In genomic region chrX:139877936-139878335, GRCm38 (mm10) we compare ENCODE assay signal across 17 mouse cellular contexts. TPM values are rescaled to one million over a fixed set of nuclear protein-coding genes. Genes with fewer than 3 reads are reported as not detected.
A peak's percentile ranks its signal among the peaks of the same experiment; 100 is the strongest.
DNase-seq lines count a peak whose midpoint lies in the region; ATAC-seq lines count a peak whose summit lies in the region.
"Had no signal": no experiment of that assay in that cellular context is flagged by ENCODE, and none has a peak within 500 bp of the region (broad histone marks: within the 10 kb centered on the region; RNA-seq: fewer than 3 reads in every experiment).

No protein-coding gene starts in this region.

- H3K36me3 ChIP-seq in heart, embryonic 12.5 days: no peaks in the 10 kb centered on the region
- no peaks in the 10 kb centered on the region for H3K36me3 ChIP-seq in neural tube, embryonic 15.5 days
- H3K36me3 ChIP-seq: heart, embryonic 13.5 days; hindbrain, embryonic 12.5 days; intestine, embryonic 15.5 days; lung, embryonic 15.5 days; neural tube, embryonic 13.5 days had no signal

- WGBS in heart, embryonic 12.5 days: 33% methylated on average over 3 of the region's 3 CpGs
- WGBS in neural tube, embryonic 15.5 days: 28% methylated on average over 3 of the region's 3 CpGs

- H3K4me3 ChIP-seq in heart, embryonic 12.5 days: no peak overlapping the region
- H3K4me3 ChIP-seq in neural tube, embryonic 15.5 days (replicated peaks): no peak overlapping the region
- H3K4me3 ChIP-seq: heart, embryonic 13.5 days; hindbrain, embryonic 12.5 days; intestine, embryonic 15.5 days; lung, embryonic 15.5 days; neural tube, embryonic 13.5 days had no signal

- H3K9ac ChIP-seq in heart, embryonic 12.5 days: no peak overlapping the region
- H3K9ac ChIP-seq in neural tube, embryonic 15.5 days (replicated peaks): no peak overlapping the region
- H3K9ac ChIP-seq: heart, embryonic 13.5 days; hindbrain, embryonic 12.5 days; intestine, embryonic 15.5 days; lung, embryonic 15.5 days; neural tube, embryonic 13.5 days had no signal

- no peak overlapping the region for H3K4me2 ChIP-seq in heart, embryonic 12.5 days
- no peak overlapping the region for H3K4me2 ChIP-seq in neural tube, embryonic 15.5 days
- H3K4me2 ChIP-seq: heart, embryonic 13.5 days; hindbrain, embryonic 12.5 days; intestine, embryonic 15.5 days; lung, embryonic 15.5 days; neural tube, embryonic 13.5 days had no signal

- no peak for ATAC-seq in heart, embryonic 12.5 days (ENCODE audit: insufficient number of reproducible peaks, low FRiP score)
- no peak for ATAC-seq in neural tube, embryonic 15.5 days (ENCODE audit: low FRiP score)
- ATAC-seq: intestine, embryonic 15.5 days had no signal

- DNase-seq in embryo, embryonic 10 days (ENCODE audit: low spot score): peak; percentile 5
- DNase-seq in embryo, embryonic 9.5 days (ENCODE audit: extremely low spot score): no peak
- peak; percentile 18 for DNase-seq in heart, adult 8-10 months (ENCODE audit: low spot score)
- DNase-seq in ovary, postnatal 36 days (ENCODE audit: low spot score): peak; percentile 4
- no peak for DNase-seq in ovary, postnatal 10 days (ENCODE audit: low spot score)
- no peak for DNase-seq in layer of hippocampus, postnatal 14 days (ENCODE audit: low spot score in 2 of 2)
- DNase-seq: cerebellum, adult 9-10 months; layer of hippocampus, postnatal 36 days; right cerebral cortex, postnatal 25 days; thymus, postnatal 25 days had no signal

- H3K27me3 ChIP-seq in heart, embryonic 12.5 days (replicated peaks): no peaks in the 10 kb centered on the region; the same call in 1 of the 2 replicates
- H3K27me3 ChIP-seq in neural tube, embryonic 15.5 days (replicated peaks): peaks cover 12% of the 10 kb centered on the region; the same call in 1 of the 2 replicates
- H3K27me3 ChIP-seq: intestine, embryonic 15.5 days; lung, embryonic 15.5 days had no signal

- 0 out of 2 replicates have a peak, but pooled peaks cover 3% of the 10 kb centered on the region for H3K4me1 ChIP-seq in heart, embryonic 12.5 days (replicated peaks)
- H3K4me1 ChIP-seq in neural tube, embryonic 15.5 days: no peaks in the 10 kb centered on the region
- H3K4me1 ChIP-seq: intestine, embryonic 15.5 days; lung, embryonic 15.5 days; neural tube, embryonic 13.5 days had no signal

- no peaks in the 10 kb centered on the region for H3K9me3 ChIP-seq in heart, embryonic 12.5 days (replicated peaks)
- H3K9me3 ChIP-seq in neural tube, embryonic 15.5 days (replicated peaks): no peaks in the 10 kb centered on the region
- H3K9me3 ChIP-seq: heart, embryonic 13.5 days; hindbrain, embryonic 12.5 days; intestine, embryonic 15.5 days; lung, embryonic 15.5 days; neural tube, embryonic 13.5 days had no signal

- no peak overlapping the region for H3K27ac ChIP-seq in heart, embryonic 12.5 days (ENCODE audit: poor library complexity, severe bottlenecking)
- H3K27ac ChIP-seq in neural tube, embryonic 15.5 days (replicated peaks): no peak overlapping the region
- H3K27ac ChIP-seq: heart, embryonic 13.5 days; hindbrain, embryonic 12.5 days; intestine, embryonic 15.5 days; lung, embryonic 15.5 days; neural tube, embryonic 13.5 days had no signal

RNA-seq across cellular contexts. Expression of gene Morc4, which starts 6.5 kb away (rescaled TPM):
- 1 to 10 TPM; 2.8 to 5.7 (median 3.9) TPM for total RNA-seq in heart, adult 8-10 months (2022)
- polyA plus RNA-seq in heart, embryonic 12.5 days (2016; fragmentation: Nextera tagmentation; extraction: Ambion mirVana): 13.4 and 15.6 TPM in 2 replicates
- 4.7 and 5.7 TPM in 2 replicates for polyA plus RNA-seq in neural tube, embryonic 15.5 days (2015; fragmentation: Nextera tagmentation; extraction: Ambion mirVana)
- total RNA-seq in layer of hippocampus, postnatal 14 days (2021): 1 to 10 TPM; 4.5 to 7.3 TPM

Comparison
In these comparisons a context has a peak if more than half of its experiments do, and no peak if none do; other contexts are left out.
1. DNase-seq: peak in embryo, embryonic 10 days (single experiment), heart, adult 8-10 months (single experiment) and ovary, postnatal 36 days (single experiment); none in embryo, embryonic 9.5 days (single experiment), ovary, postnatal 10 days (single experiment) and layer of hippocampus, postnatal 14 days (0 of 2).